Mouse (Mus musculus) layer of hippocampus, adult 9-10 months (tissue): ENCODE results near the gene Fhit.
A peak's percentile ranks its signal among the peaks of the same experiment; 100 is the strongest.

Source experiments
- DNase-seq: peaks from one replicate; pipeline ENCODE4 v3.0.0; 2022; ENCODE audit warnings: low spot score

Fhit gene

GRCm38 (mm10) chr14:10710796-10711311 is 451.0 kb downstream of the Fhit start:
- DNase-seq = no peak

DNA sequence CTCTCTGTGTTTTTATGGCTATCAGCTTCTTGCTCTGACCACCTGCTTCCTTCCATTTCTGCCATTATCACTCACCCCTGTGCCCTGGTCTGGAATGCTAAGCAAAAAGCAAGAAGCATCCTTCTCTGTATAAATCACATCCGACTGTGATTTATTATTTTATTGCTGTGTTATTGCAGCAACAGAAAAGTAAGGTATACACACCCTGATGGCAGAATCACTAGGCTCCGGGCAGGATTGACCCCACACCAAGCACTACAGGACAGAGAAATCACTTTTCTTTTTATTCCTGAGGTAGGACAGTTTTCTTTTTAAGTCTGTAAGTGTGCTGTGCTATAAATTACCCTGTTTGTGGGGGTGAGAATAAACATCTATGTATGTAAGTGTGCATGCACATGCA is 460.1 kb downstream of the Fhit start:
- no peak for DNase-seq

GRCm38 (mm10) chr14:10680041-10680440 is 481.8 kb downstream of the Fhit start:
- DNase-seq = peak; percentile 60

DNA sequence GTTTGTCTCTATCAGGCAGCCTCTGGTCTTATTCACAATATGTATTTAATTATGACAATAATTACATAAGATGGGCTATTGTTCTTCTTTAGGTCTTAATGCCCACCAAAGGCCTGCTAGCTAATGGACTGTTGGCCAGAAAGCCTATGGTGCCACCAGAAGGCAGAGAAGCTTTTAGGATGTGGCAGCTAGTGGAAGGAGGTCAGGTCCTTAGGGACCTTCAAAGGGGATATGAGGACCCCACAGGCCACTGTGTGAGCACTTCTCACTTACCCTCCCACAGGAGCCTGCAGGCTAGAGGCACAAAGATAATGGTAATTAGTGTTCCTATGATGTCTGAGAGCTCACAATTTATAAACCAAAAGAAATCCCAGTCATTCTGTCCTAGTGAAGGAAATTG is 482.2 kb downstream of the Fhit start:
- no peak for DNase-seq

DNA sequence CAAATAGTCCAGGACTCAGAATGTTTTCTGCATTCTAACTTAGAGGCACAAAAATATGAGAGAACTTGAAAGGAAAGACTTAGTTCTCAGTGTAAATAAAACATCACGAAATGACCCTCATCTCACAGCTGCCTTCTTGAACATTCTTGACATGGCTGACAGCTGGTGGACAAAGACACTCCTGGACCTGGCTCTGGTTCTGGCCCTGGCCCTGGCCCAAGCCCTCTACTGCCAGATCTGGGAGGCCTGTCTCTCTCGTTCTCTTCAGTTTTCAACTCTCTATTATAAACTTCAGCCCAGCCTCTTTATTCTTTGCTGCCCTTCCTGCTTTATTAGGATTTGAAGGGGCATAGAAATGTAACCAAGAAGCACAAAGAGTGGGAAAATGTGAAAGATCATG is 484.2 kb downstream of the Fhit start:
- no peak for DNase-seq

DNA sequence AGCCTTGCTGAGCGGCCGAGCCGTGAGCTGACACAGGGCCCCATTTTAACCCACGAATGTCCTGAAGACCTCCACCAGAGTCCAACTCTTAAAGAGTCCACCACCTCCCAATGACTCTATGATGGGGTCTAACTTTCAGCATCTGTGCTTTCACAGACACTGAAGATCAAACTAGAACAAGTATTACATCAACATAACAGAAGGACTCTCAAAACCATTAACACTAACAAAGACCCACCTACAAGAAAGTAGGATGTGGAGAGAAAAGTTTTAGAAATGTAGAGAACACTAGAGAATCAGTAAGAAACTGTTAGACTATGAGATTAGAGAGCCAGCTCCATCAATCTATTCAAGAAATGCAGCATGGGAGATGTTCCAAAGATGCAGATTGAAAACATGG is 501.6 kb downstream of the Fhit start:
- DNase-seq = no peak

- no peak for DNase-seq
Measured at GRCm38 (mm10) chr14:10659326-10659725, 502.5 kb downstream of the Fhit start.

- no peak for DNase-seq
Measured at GRCm38 (mm10) chr14:10658219-10658618, 503.6 kb downstream of the Fhit start.

DNA sequence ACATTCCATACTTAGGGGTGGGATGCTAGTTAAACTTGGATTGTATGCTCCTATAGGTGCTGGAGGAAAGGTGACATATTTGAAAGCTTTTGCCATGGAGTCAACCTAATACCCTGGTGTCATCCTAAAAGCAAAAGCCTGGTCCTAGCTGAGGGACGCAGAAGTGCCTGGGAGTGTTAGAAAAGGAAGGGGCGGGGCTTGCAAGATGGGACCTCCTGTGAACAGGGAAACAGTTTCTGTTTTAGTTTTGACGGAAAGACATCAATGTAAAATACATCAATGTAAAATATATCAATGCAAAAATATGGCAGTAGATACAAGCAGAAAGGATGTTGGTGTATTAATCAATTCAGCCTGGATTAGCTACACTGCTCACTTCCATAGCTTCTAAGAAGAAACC is 504.5 kb downstream of the Fhit start:
- DNase-seq = no peak

- no peak for DNase-seq
Measured at GRCm38 (mm10) chr14:10655842-10656241, 506.0 kb downstream of the Fhit start.

GRCm38 (mm10) chr14:10647832-10648231 is 514.0 kb downstream of the Fhit start:
- DNase-seq = no peak

- DNase-seq = no peak
Measured at GRCm38 (mm10) chr14:10631783-10632182, 530.1 kb downstream of the Fhit start.

- no peak for DNase-seq
Measured at GRCm38 (mm10) chr14:10630831-10631360, 530.9 kb downstream of the Fhit start.

DNA sequence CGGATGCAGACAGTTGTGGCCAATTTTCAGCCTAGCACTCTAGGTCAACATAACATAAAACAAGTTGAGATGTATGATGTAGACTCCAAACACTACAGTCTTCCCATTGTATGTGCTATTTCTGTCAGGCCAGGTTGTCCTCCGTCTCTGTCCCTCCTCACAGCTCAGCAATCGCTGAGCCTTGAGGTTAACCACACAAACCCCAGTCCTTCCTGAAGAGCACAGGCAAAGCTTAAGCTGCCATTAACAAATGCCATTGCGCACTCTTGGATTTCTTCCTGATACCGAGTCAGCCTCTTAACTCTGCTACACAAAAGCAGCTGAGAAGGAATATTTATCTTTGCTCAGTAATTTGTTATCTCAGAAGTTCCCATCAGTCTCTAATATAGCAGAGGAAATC is 568.4 kb downstream of the Fhit start:
- DNase-seq = no peak

DNA sequence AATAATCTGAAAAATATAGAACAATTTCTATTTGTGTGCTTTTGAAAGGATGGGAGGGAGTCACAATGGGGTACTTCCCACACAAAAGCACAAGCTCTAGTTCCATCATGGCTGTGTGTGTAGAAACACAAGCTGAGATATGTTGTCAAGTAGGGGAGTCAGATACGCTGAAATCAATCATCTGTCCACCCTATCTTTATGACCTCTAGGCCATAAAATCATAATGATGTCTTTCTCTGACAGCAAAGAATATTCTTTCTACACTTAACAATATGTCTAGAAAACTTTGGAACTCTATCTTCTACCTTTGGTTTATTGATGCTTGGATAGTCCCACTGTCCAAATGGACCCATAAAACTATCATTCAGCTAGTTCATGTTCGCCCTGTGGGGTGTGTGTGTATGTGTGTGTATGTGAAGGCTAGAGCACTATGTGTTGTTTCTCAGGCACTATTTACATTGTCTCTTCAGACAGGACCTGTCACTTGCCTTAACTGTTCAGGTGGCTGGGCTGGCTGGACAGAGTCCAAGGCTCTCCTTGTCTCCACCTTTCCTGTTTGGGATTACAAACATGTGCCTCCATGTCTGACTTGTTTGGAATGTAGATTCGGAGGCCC is 592.8 kb downstream of the Fhit start:
- no peak for DNase-seq

- no peak for DNase-seq
Measured at GRCm38 (mm10) chr14:10567771-10568170, 594.1 kb downstream of the Fhit start.

DNA sequence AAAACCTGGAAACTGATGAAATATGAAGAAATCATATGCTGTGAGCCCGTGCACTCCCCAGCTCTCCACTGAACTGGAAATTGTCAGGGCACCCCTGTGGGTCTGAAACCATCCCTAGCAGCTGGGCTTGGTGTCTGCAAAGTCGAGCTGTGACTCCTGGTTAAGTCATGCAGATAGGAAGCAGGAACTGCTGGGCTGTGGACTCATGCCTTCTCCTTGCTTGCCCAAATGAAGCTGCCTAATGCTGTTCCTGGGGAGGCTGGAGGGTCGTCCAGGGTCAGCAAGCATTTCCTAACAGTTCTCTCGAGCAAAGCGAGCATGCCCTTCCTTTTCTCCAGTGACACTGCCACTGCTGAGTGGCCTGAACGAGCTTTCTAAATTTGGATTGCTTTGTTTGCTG is 607.1 kb downstream of the Fhit start:
- DNase-seq = no peak

GRCm38 (mm10) chr14:10548632-10549031 is 613.2 kb downstream of the Fhit start:
- DNase-seq = no peak

DNA sequence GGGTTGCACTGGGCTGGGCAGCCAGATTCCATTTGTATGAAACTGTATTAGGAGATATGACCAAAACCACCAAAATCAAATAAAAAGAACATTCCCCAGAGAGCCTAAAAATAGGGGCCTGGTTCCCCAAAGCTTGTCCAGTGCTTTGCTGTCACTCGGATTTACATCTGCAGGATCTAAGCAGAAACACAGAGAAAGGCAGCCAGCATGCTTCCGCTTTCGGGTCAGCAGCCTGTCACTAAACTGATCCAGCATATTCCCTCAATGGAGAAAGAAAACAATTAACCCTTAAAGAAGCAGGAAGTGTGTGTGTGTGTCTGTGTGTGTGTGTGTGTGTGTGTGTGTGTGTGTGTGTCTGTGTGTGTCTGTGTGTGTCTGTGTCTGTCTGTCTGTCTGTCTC is 615.9 kb downstream of the Fhit start:
- no peak for DNase-seq

GRCm38 (mm10) chr14:10534862-10535261 is 627.0 kb downstream of the Fhit start:
- no peak for DNase-seq

DNA sequence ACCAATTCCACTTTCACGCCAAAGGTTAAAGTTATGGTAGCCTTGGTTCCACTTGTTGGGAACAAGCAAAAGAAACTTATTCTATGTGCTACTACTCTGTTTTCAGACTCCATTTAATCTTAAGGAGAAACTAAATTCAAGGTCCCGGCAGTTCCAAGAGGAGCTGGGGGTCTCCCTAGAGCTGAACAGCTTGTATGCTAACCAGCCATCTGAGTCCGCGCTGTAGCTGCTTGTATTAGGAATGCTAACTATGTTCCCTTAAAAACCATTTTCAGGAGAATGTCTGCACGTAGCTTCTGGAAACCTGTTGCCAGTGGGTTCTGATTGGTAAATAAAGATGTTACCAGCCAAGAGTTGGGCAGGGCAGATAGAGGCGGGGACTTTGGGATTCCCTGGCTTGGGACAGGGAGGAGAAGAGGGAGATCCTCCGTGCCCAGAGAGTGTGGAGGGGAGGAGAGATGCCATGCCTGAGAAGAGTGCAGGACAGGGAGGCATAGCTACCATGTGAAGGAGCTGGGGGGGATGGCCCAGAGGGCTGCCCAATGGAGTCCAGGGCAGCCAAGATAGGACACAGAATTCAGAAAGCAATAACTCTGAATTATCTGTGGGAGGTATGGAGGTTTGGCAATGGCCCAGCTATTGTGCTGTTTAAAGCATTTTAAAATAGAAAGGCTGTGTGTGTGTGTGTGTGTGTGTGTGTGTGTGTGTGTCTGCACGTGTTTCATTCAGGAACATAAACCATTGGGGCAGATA is 629.9 kb downstream of the Fhit start:
- DNase-seq = no peak

DNA sequence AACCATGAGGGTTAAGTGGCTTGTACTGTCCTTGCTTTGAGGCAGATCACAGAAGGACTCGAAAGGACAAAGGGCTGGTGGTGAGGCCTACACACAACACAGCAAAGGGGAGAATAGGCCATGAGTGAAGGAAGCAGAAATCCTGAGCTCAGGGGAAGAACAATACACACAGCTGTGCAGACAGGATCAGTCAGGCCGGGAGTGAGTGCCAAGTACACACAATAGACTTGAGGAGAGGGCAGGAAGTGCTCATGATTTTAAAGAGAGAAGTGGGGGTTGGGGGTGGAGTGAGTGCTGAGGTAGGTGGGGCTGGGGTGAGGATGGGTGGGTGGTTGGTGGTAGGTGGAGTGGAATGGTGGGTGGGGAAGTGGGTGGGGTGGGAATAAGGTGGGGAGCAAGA is 635.0 kb downstream of the Fhit start:
- DNase-seq = no peak

- no peak for DNase-seq
Measured at GRCm38 (mm10) chr14:10525786-10526185, 636.0 kb downstream of the Fhit start.
